Mouse (Mus musculus) intestine, embryonic 16.5 days (tissue): ENCODE results near the gene Bbs9. TPM values are rescaled to one million over a fixed set of nuclear protein-coding genes. Genes with fewer than 3 reads are reported as not detected.
"Not testable (repeated sequence)": the region's sequence is repeated elsewhere in the genome, so short reads cannot be mapped to it uniquely, and the experiment has no call there.

Experiments used
- ATAC-seq: fragments of 200-750 bp; cut with Nextera tagmentation; 2 replicates; pipeline ENCODE4 v1.8.0; 2017; ENCODE audit warnings: moderate TSS enrichment, moderate library complexity
- H3K27ac ChIP-seq: fragments of 300-500 bp; sonication (generic); 2 replicates; pipeline ENCODE4 v1.5.1; 2014; ENCODE audit warnings: mild to moderate bottlenecking, low read length
- H3K27me3 ChIP-seq: fragments of 300-500 bp; sonication (generic); replicated peaks from 2 replicates; pipeline ENCODE4 v1.6.1; 2014; ENCODE audit warnings: low read length, control low read depth, mixed read lengths; ENCODE audit not compliant: control insufficient read depth, insufficient read depth
- H3K36me3 ChIP-seq: fragments of 300-500 bp; sonication (generic); 2 replicates; pipeline ENCODE4 v1.6.1; 2014; ENCODE audit warnings: low read length, control low read depth; ENCODE audit not compliant: control insufficient read depth, insufficient read depth
- H3K4me1 ChIP-seq: fragments of 300-500 bp; sonication (generic); 2 replicates; pipeline ENCODE4 v1.6.1; 2014; ENCODE audit warnings: low read length, control low read depth, mixed read lengths; ENCODE audit not compliant: control insufficient read depth, insufficient read depth
- H3K4me2 ChIP-seq: fragments of 300-500 bp; sonication (generic); 2 replicates; pipeline ENCODE4 v1.6.1; 2014; ENCODE audit warnings: low read depth, low read length, control low read depth
- H3K4me3 ChIP-seq: fragments of 300-500 bp; sonication (generic); 2 replicates; pipeline ENCODE4 v1.5.1; 2014; ENCODE audit warnings: mild to moderate bottlenecking, low read length
- H3K9ac ChIP-seq: fragments of 300-500 bp; sonication (generic); 2 replicates; pipeline ENCODE4 v1.6.1; 2014; ENCODE audit warnings: low read depth, low read length
- H3K9me3 ChIP-seq: fragments of 300-500 bp; sonication (generic); 2 replicates; pipeline ENCODE4 v1.6.1; 2016; ENCODE audit warnings: low read length, control low read depth; ENCODE audit not compliant: control insufficient read depth
- WGBS: fragments of 180-500 bp; shearing (Covaris S2); extraction: QIAGEN DNeasy Blood & Tissue Kit; methylation state at CpG from one replicate; pipeline ENCODE4 v1.1.7; 2014; 5-methylcytosine and 5-hydroxymethylcytosine counted together
- polyA plus RNA-seq: library from polyadenylated mRNA; unstranded; fragments of >200 nt; fragmentation: Nextera tagmentation; extraction: Ambion mirVana; gene quantifications from 2 replicates; pipeline ENCODE4 v1.2.1, GENCODE M21; 2015

The Bbs9 gene
- polyA plus RNA-seq, 1 experiment from 2014 or later, result 12.6 TPM

- no peak for ATAC-seq
Observed at GRCm38 (mm10) chr9:22837702-22838210, 362.2 kb downstream of the Bbs9 start.

GRCm38 (mm10) chr9:22846048-22846447, 370.5 kb downstream of the Bbs9 start:
- H3K4me2 ChIP-seq, result no peak overlapping the region
- no peak overlapping the region for H3K27ac ChIP-seq
- no peaks in the 10 kb centered on the region for H3K9me3 ChIP-seq
- H3K4me1 ChIP-seq, result no peaks in the 10 kb centered on the region
- no peaks in the 10 kb centered on the region for H3K27me3 ChIP-seq
- no peak overlapping the region for H3K4me3 ChIP-seq
- no peak overlapping the region for H3K9ac ChIP-seq
- no peak for ATAC-seq
- no peaks in the 10 kb centered on the region for H3K36me3 ChIP-seq
- 96% methylated on average over 2 of the region's 2 CpGs for WGBS

More at GRCm38 (mm10) chr9:22837702-22838210, 362.2 kb downstream of the Bbs9 start:
- H3K4me1 ChIP-seq, result 0 out of 2 replicates have a peak, but pooled peaks cover 2% of the 10 kb centered on the region
- H3K4me2 ChIP-seq, result no peak overlapping the region
- 45% methylated on average over 4 of the region's 4 CpGs for WGBS
- H3K36me3 ChIP-seq, result no peaks in the 10 kb centered on the region
- H3K27me3 ChIP-seq, result no peaks in the 10 kb centered on the region
- no peak overlapping the region for H3K4me3 ChIP-seq
- no peak overlapping the region for H3K9ac ChIP-seq
- H3K27ac ChIP-seq, result no peak overlapping the region
- H3K9me3 ChIP-seq, result no peaks in the 10 kb centered on the region

GRCm38 (mm10) chr9:22846783-22847182, 371.3 kb downstream of the Bbs9 start:
- no peak overlapping the region for H3K4me2 ChIP-seq
- WGBS, result 83% methylated on average over 1 of the region's 1 CpGs
- no peaks in the 10 kb centered on the region for H3K4me1 ChIP-seq
- no peaks in the 10 kb centered on the region for H3K36me3 ChIP-seq
- H3K9me3 ChIP-seq, result no peaks in the 10 kb centered on the region
- no peak overlapping the region for H3K27ac ChIP-seq
- H3K4me3 ChIP-seq, result no peak overlapping the region
- ATAC-seq, result no peak
- no peak overlapping the region for H3K9ac ChIP-seq
- no peaks in the 10 kb centered on the region for H3K27me3 ChIP-seq

GRCm38 (mm10) chr9:22848800-22849199, 373.3 kb downstream of the Bbs9 start:
- Histone ChIP-seq H3K27ac (no peak overlapping the region), H3K27me3 (no peaks in the 10 kb centered on the region), H3K4me2 (no peak overlapping the region), H3K4me1 (no peaks in the 10 kb centered on the region), H3K4me3 (no peak overlapping the region), H3K9ac (no peak overlapping the region), H3K36me3 (no peaks in the 10 kb centered on the region), H3K9me3 (no peaks in the 10 kb centered on the region)
- no peak for ATAC-seq
- WGBS, result 84% methylated on average over 3 of the region's 3 CpGs

GRCm38 (mm10) chr9:22849212-22849611, 373.7 kb downstream of the Bbs9 start:
- H3K9me3 ChIP-seq, result no peaks in the 10 kb centered on the region
- no peak overlapping the region for H3K4me2 ChIP-seq
- H3K9ac ChIP-seq, result no peak overlapping the region
- ATAC-seq, result no peak
- no peak overlapping the region for H3K4me3 ChIP-seq
- H3K36me3 ChIP-seq, result no peaks in the 10 kb centered on the region
- WGBS, result 48% methylated on average over 4 of the region's 4 CpGs
- no peaks in the 10 kb centered on the region for H3K4me1 ChIP-seq
- H3K27me3 ChIP-seq, result no peaks in the 10 kb centered on the region
- no peak overlapping the region for H3K27ac ChIP-seq

- H3K27me3 ChIP-seq, H3K4me3 ChIP-seq, H3K27ac ChIP-seq, H3K9me3 ChIP-seq, H3K9ac ChIP-seq, H3K4me1 ChIP-seq, H3K4me2 ChIP-seq, H3K36me3 ChIP-seq, ATAC-seq: not testable (repeated sequence)
- 76% methylated on average over 6 of the region's 6 CpGs for WGBS
Observed at GRCm38 (mm10) chr9:22869147-22869546, 393.6 kb downstream of the Bbs9 start.

GRCm38 (mm10) chr9:22870661-22871060, 395.1 kb downstream of the Bbs9 start:
- no peak overlapping the region for H3K9ac ChIP-seq
- no peaks in the 10 kb centered on the region for H3K9me3 ChIP-seq
- no peak overlapping the region for H3K27ac ChIP-seq
- 0 out of 2 replicates have a peak, but pooled peaks cover 2% of the 10 kb centered on the region for H3K4me1 ChIP-seq
- no peak overlapping the region for H3K4me2 ChIP-seq
- no peak for ATAC-seq
- WGBS, result 67% methylated on average over 3 of the region's 3 CpGs
- no peak overlapping the region for H3K4me3 ChIP-seq
- H3K27me3 ChIP-seq, result no peaks in the 10 kb centered on the region
- no peaks in the 10 kb centered on the region for H3K36me3 ChIP-seq

- H3K9ac ChIP-seq, result no peak overlapping the region
- 0 out of 2 replicates have a peak, but pooled peaks cover 2% of the 10 kb centered on the region for H3K4me1 ChIP-seq
- no peaks in the 10 kb centered on the region for H3K27me3 ChIP-seq
- H3K4me3 ChIP-seq, result no peak overlapping the region
- no peak; the same call in 1 of the 2 replicates for ATAC-seq
- no peak overlapping the region for H3K27ac ChIP-seq
- H3K36me3 ChIP-seq, result no peaks in the 10 kb centered on the region
- no peaks in the 10 kb centered on the region for H3K9me3 ChIP-seq
- WGBS, result 64% methylated on average over 1 of the region's 1 CpGs
- no peak overlapping the region for H3K4me2 ChIP-seq
Observed at GRCm38 (mm10) chr9:22875231-22875630, 399.7 kb downstream of the Bbs9 start.

GRCm38 (mm10) chr9:22879266-22879665, 403.8 kb downstream of the Bbs9 start:
- H3K9ac ChIP-seq, result no peak overlapping the region
- no peaks in the 10 kb centered on the region for H3K4me1 ChIP-seq
- no peaks in the 10 kb centered on the region for H3K27me3 ChIP-seq
- 74% methylated on average over 3 of the region's 3 CpGs for WGBS
- no peaks in the 10 kb centered on the region for H3K9me3 ChIP-seq
- ATAC-seq, result no peak
- no peak overlapping the region for H3K4me3 ChIP-seq
- H3K4me2 ChIP-seq, result no peak overlapping the region
- no peak overlapping the region for H3K27ac ChIP-seq
- no peaks in the 10 kb centered on the region for H3K36me3 ChIP-seq

- H3K9ac ChIP-seq, result no peak overlapping the region
- H3K9me3 ChIP-seq, result no peaks in the 10 kb centered on the region
- H3K4me3 ChIP-seq, result no peak overlapping the region
- no peak overlapping the region for H3K27ac ChIP-seq
- no peaks in the 10 kb centered on the region for H3K27me3 ChIP-seq
- H3K36me3 ChIP-seq, result no peaks in the 10 kb centered on the region
- no peak overlapping the region for H3K4me2 ChIP-seq
- ATAC-seq, result no peak
- H3K4me1 ChIP-seq, result no peaks in the 10 kb centered on the region
- WGBS, result 86% methylated on average over 4 of the region's 4 CpGs
Observed at GRCm38 (mm10) chr9:22886351-22886750, 410.8 kb downstream of the Bbs9 start.
